Mouse (Mus musculus): ENCODE data around the gene C530008M17Rik. TPM values are rescaled to one million over a fixed set of nuclear protein-coding genes. Genes with fewer than 3 reads are reported as not detected.

The C530008M17Rik gene
- total RNA-seq (2021), result 10 to 100 TPM; 49.5 to 54.8 TPM

GRCm38 (mm10) chr5:76656212-76656611 lies at the start of gene C530008M17Rik:
C530008M17Rik (plus strand) TSS chr5:76656512.
- DNase-seq (ENCODE audit: low spot score in 2 of 2), result no peak
- intact Hi-C loops (cut with DNase I), result loop anchor here (5.0 kb wide), 2 partner anchors 61 to 186 kb away; no protein-coding TSS in a partner anchor

GRCm38 (mm10) chr5:76609702-76610370 lies 46.5 kb upstream of the C530008M17Rik start:
- DNase-seq (ENCODE audit: low spot score in 2 of 2), result no peak
- intact Hi-C loops (cut with DNase I), result no loop called here

- DNase-seq (ENCODE audit: low spot score in 2 of 2), result no peak
- intact Hi-C loops (cut with DNase I), result no loop called here
These were observed 43.3 kb upstream of the C530008M17Rik start for GRCm38 (mm10) chr5:76612867-76613499.

GRCm38 (mm10) chr5:76615276-76615675 lies 41.0 kb upstream of the C530008M17Rik start:
- peak in 1 of 2 experiments; percentile 21 for DNase-seq (ENCODE audit: low spot score in 2 of 2)
- intact Hi-C loops (cut with DNase I), result no loop called here

- DNase-seq (ENCODE audit: low spot score in 2 of 2), result no peak
- intact Hi-C loops (cut with DNase I), result no loop called here
These were observed 40.0 kb upstream of the C530008M17Rik start for GRCm38 (mm10) chr5:76616196-76616747.

- intact Hi-C loops (cut with DNase I), result no loop called here
- DNase-seq (ENCODE audit: low spot score in 2 of 2), result no peak
These were observed 37.6 kb upstream of the C530008M17Rik start for GRCm38 (mm10) chr5:76618750-76619149.

GRCm38 (mm10) chr5:76623759-76624158 lies 32.6 kb upstream of the C530008M17Rik start:
- DNase-seq (ENCODE audit: low spot score in 2 of 2), result no peak
- intact Hi-C loops (cut with DNase I), result no loop called here

GRCm38 (mm10) chr5:76627770-76628169 lies 28.5 kb upstream of the C530008M17Rik start:
- intact Hi-C loops (cut with DNase I), result no loop called here

GRCm38 (mm10) chr5:76634012-76634411 lies 22.3 kb upstream of the C530008M17Rik start:
- DNase-seq (ENCODE audit: low spot score in 2 of 2), result no peak
- intact Hi-C loops (cut with DNase I), result no loop called here

More at GRCm38 (mm10) chr5:76627770-76628169, 28.5 kb upstream of the C530008M17Rik start:
- DNase-seq (ENCODE audit: low spot score in 2 of 2), result no peak

GRCm38 (mm10) chr5:76635592-76635991 lies 20.7 kb upstream of the C530008M17Rik start:
- intact Hi-C loops (cut with DNase I), result no loop called here
- DNase-seq (ENCODE audit: low spot score in 2 of 2), result no peak

GRCm38 (mm10) chr5:76642076-76642475 lies 14.2 kb upstream of the C530008M17Rik start:
- intact Hi-C loops (cut with DNase I), result no loop called here
- DNase-seq (ENCODE audit: low spot score in 2 of 2), result peak in 1 of 2 experiments; percentile 46

GRCm38 (mm10) chr5:76644234-76644633 lies 12.1 kb upstream of the C530008M17Rik start:
- no peak for DNase-seq (ENCODE audit: low spot score in 2 of 2)
- intact Hi-C loops (cut with DNase I), result no loop called here

- intact Hi-C loops (cut with DNase I), result no loop called here
- DNase-seq (ENCODE audit: low spot score in 2 of 2), result no peak
These were observed 11.0 kb upstream of the C530008M17Rik start for GRCm38 (mm10) chr5:76645091-76645868.

- intact Hi-C loops (cut with DNase I), result no loop called here
- no peak for DNase-seq (ENCODE audit: low spot score in 2 of 2)
These were observed 6.4 kb upstream of the C530008M17Rik start for GRCm38 (mm10) chr5:76649897-76650296.

- no peak for DNase-seq (ENCODE audit: low spot score in 2 of 2)
- intact Hi-C loops (cut with DNase I), result no loop called here
These were observed 5.1 kb upstream of the C530008M17Rik start for GRCm38 (mm10) chr5:76651151-76651725.

- DNase-seq (ENCODE audit: low spot score in 2 of 2), result peak; percentile 68 to 78
- intact Hi-C loops (cut with DNase I), result loop anchor here (1.0 to 5.0 kb wide), 3 partner anchors 60 to 185 kb away; partner anchors contain the start of gene Cep135
These were observed 1.2 kb downstream of the C530008M17Rik start for GRCm38 (mm10) chr5:76657245-76658083.

GRCm38 (mm10) chr5:76658084-76658934 lies 2.0 kb downstream of the C530008M17Rik start:
- intact Hi-C loops (cut with DNase I), result loop anchor here (5.0 kb wide), 2 partner anchors 59 to 184 kb away; no protein-coding TSS in a partner anchor
- peak; percentile 33 to 39 for DNase-seq (ENCODE audit: low spot score in 2 of 2)
